Mouse (Mus musculus): ENCODE measurements around the gene Mark2. TPM values are rescaled to one million over a fixed set of nuclear protein-coding genes. Genes with fewer than 3 reads are reported as not detected.
"Not testable (repeated sequence)": the region's sequence is repeated elsewhere in the genome, so short reads cannot be mapped to it uniquely, and the experiment has no call there.

Gene Mark2
- total RNA-seq (2021) = 10 to 100 TPM; 51.9 to 55.4 TPM
- long read RNA-seq, experiment 1, full-length matches to known transcripts = 35 of 55 reads
- long read RNA-seq, experiment 1, partial matches to known transcripts = 3 of 55 reads
- long read RNA-seq, experiment 1, other reads (novel, unspliced or antisense) = 17 of 55 reads
- long read RNA-seq, experiment 2, full-length matches to known transcripts = 47 of 75 reads
- long read RNA-seq, experiment 2, partial matches to known transcripts = 4 of 75 reads
- long read RNA-seq, experiment 2, other reads (novel, unspliced or antisense) = 24 of 75 reads

- intact Hi-C loops (cut with DNase I) = loop anchor here (5.0 to 10.0 kb wide), 4 partner anchors 34 to 277 kb away; partner anchors contain the start of gene Spindoc
- DNase-seq = peak; percentile 99
These were observed at the start of gene Mark2 for GRCm38 (mm10) chr19:7341512-7342397. Gene Mark2, minus strand, starts transcription at chr19:7341860.

- intact Hi-C loops (cut with DNase I) = no loop called here
- no peak for DNase-seq
These were observed 46.8 kb upstream of the Mark2 start for GRCm38 (mm10) chr19:7388488-7388887.

DNA sequence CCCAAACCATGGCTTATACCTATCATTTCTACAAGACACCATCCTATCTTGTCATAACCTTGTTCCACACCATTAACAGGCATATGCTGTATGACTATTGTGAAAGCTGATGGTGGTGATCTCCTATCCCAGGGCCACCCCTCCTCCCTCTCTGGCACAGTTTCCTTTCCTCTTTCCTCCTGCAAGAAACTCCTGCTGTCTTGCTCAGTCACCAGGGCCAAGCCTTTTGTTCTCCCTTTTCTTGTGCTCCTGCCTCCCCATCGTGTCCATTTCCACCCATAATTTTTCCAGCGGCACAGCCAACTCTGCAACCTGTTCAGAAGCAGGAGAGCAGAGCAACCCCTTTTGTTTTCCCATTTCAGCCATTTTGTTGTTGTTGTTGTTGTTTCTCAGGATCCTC is 44.4 kb upstream of the Mark2 start:
- intact Hi-C loops (cut with DNase I) = no loop called here
- no peak for DNase-seq

- intact Hi-C loops (cut with DNase I) = loop anchor here (5.0 kb wide), 2 partner anchors 34 to 41 kb away; partner anchors contain the start of genes 2700081O15Rik and Mark2
These were observed 41.5 kb upstream of the Mark2 start, which contains the start of gene Spindoc for GRCm38 (mm10) chr19:7382903-7383865. Gene Spindoc, minus strand, starts transcription at chr19:7382994.

DNA sequence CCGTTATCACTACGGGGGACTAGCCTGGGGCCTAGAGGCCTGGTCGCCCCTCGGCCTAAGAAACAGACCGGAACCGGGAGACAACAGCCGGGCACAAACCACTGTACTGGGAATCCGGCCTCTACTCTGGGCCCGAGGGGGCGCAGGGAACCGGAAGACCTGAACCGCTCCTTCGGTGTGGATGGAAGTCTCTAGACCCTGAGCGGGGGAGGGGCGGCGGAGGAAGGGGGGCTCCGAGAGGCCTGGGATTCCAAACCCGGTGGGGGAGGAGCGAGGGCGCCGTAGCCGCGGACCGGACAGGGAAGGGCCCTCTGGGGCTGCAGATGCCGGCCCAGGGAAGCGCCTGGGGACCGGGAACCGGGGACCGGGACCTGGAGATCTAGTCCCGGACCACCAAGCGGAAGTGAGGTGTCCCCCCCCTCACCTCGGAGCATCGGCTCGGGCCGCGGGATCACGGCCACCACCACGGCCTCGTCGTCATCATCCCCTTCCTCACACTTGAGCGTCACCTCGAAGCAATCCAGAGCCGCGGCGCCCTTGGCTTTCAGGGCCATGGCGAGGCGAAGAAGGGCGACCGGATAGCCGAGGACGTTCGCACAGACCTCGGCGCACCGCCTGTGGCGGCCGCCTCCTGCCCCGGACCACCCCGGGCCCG is 40.7 kb upstream of the Mark2 start:
- intact Hi-C loops (cut with DNase I) = loop anchor here (5.0 kb wide), 2 partner anchors 35 to 40 kb away; partner anchors contain the start of genes 2700081O15Rik and Mark2
- peak; percentile 70 to 77 for DNase-seq

More at GRCm38 (mm10) chr19:7382903-7383865, 41.5 kb upstream of the Mark2 start, which contains the start of gene Spindoc:
- peak; percentile 99 to 100 for DNase-seq

- no peak for DNase-seq
- intact Hi-C loops (cut with DNase I) = loop anchor here (5.0 kb wide), 2 partner anchors 35 to 40 kb away; partner anchors contain the start of genes 2700081O15Rik and Mark2
These were observed 40.2 kb upstream of the Mark2 start for GRCm38 (mm10) chr19:7381906-7382247.

- intact Hi-C loops (cut with DNase I) = no loop called here
- DNase-seq = no peak
These were observed 36.0 kb upstream of the Mark2 start for GRCm38 (mm10) chr19:7377639-7378038.

- intact Hi-C loops (cut with DNase I) = no loop called here
These were observed 32.8 kb upstream of the Mark2 start for GRCm38 (mm10) chr19:7374491-7374890.

DNA sequence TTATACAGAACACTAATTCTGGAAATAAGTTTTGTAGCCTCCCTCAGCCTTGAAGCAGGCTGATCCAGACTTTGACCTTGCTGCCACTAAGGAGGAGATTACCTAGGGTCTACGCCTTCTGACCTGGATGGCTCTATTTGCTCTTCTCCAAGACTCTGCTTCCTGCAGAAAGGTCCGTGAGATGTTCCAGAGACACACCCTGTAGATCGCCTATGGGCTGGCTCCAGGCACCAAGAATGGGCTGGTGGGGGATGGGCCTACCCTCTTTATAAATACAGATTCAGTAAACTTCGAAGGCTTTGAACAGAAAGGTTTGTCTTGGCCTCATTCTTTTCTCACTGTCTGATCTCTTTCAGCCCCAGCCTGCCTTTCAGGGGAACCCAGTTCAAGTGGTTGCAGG is 27.8 kb upstream of the Mark2 start:
- DNase-seq; intact Hi-C loops (cut with DNase I): not testable (repeated sequence)

More at GRCm38 (mm10) chr19:7374491-7374890, 32.8 kb upstream of the Mark2 start:
- no peak for DNase-seq

DNA sequence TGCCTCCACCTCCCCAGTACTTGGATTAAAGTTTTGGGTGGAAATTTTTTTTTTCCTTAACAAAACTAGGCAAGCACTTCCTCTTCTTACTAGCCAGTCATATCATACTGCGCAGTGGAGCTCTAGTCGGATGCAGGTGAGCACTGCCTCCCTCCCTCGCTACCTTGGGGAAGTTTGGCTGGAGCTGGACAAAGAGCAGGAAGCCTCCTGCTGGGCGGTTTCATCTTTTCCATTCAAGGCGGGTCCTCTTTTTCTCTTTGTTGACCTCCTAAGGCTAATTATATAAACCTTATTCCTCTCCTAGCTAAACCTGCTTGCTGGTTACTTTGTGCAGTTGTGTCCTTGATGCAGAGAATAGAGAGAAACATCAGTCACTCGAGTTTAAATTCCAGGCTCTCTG is 12.0 kb upstream of the Mark2 start:
- intact Hi-C loops (cut with DNase I) = no loop called here
- DNase-seq = no peak

- DNase-seq = peak; percentile 38 to 51
- intact Hi-C loops (cut with DNase I) = no loop called here
These were observed 11.3 kb upstream of the Mark2 start for GRCm38 (mm10) chr19:7352809-7353495.

DNA sequence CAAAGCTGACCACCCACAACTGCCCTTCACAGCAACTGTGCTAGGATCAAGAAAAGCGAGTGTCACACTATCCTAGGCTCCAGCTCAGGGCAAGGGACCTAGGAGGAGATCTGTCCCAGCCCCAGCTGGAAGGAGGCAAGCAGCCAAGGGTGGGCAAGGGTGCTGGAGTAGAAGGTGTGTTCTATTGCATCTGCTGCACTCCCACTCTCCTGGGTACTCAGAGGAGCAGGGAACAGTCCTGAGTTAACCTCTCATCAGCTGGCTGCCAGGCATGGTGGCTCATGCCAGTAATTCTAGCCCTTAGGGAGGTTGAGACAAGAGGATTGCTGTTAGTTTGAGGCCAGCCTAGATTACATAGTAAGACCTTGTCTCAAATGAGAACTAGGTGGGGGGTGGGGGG is 8.3 kb upstream of the Mark2 start:
- intact Hi-C loops (cut with DNase I) = loop anchor here (10.0 kb wide), 1 partner anchor 285 kb away; no protein-coding TSS in a partner anchor
- peak in 1 of 2 experiments; percentile 28 for DNase-seq

- peak; percentile 43 to 58 for DNase-seq
- intact Hi-C loops (cut with DNase I) = loop anchor here (2.0 to 10.0 kb wide), 4 partner anchors 66 to 280 kb away; partner anchors contain the start of gene 2700081O15Rik
These were observed 3.6 kb upstream of the Mark2 start for GRCm38 (mm10) chr19:7345235-7345755.

DNA sequence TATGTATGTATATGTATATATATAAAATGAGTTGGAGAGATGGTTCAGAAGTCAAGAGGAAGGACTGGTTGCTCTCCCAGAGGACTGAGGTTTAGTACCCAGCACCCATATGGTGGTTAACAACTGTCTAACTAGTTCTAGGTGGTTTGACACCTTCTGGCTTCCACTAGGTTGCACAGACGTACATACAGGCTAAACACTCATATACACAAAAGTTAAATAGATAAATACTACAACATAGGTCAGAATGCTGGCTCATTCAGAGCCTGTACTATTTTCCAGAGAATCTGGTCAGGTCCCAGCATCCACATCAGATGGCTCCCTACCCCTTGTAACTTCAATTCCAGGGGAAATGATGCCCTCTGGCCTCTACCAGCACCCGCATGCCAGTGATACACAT is 986 bp upstream of the Mark2 start:
- intact Hi-C loops (cut with DNase I) = loop anchor here (5.0 to 10.0 kb wide), 4 partner anchors 35 to 278 kb away; partner anchors contain the start of gene Spindoc
- DNase-seq = no peak

GRCm38 (mm10) chr19:7340780-7341475 is 732 bp downstream of the Mark2 start:
- DNase-seq = peak; percentile 10 to 22

GRCm38 (mm10) chr19:7340371-7340779 is 1.3 kb downstream of the Mark2 start:
- intact Hi-C loops (cut with DNase I) = loop anchor here (5.0 to 10.0 kb wide), 4 partner anchors 33 to 276 kb away; partner anchors contain the start of gene Spindoc
- peak in 1 of 2 experiments; percentile 23 for DNase-seq

More at GRCm38 (mm10) chr19:7340780-7341475, 732 bp downstream of the Mark2 start:
- intact Hi-C loops (cut with DNase I) = loop anchor here (5.0 to 10.0 kb wide), 4 partner anchors 34 to 276 kb away; partner anchors contain the start of gene Spindoc

GRCm38 (mm10) chr19:7339867-7340266 is 1.8 kb downstream of the Mark2 start:
- intact Hi-C loops (cut with DNase I) = loop anchor here (5.0 to 10.0 kb wide), 4 partner anchors 33 to 275 kb away; partner anchors contain the start of gene Spindoc
- DNase-seq = no peak
